Mouse (Mus musculus) left cerebral cortex, adult 9 months (tissue): ENCODE results near the gene Kctd13.

Source experiments
- DNase-seq, 2 experiments: peaks; one replicate each; pipeline ENCODE4 v3.0.0; 2022; ENCODE audit warnings: low spot score in 2 of 2

Gene Kctd13

DNA sequence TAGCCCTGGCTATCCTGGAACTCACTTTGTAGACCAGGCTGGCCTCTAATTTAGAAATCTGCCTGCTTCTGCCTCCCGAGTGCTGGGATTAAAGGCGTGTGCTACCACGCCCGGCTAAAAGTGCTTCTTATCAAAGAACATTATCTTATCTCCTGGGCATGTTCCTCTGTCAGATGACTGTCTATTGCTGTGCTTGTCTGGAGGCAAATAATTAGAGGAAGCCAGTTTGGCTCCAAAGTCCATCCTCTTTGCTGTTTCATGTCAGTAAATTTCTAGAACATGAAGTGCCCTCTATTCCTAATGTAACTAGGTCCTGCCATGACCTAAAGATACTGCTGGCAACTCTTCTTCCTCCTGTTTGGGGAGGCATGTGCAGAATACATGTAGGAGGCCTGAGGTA lies 53.4 kb downstream of the Kctd13 start:
- DNase-seq: no peak

- no peak for DNase-seq
Measured at GRCm38 (mm10) chr7:126983113-126983512, 54.4 kb downstream of the Kctd13 start.

DNA sequence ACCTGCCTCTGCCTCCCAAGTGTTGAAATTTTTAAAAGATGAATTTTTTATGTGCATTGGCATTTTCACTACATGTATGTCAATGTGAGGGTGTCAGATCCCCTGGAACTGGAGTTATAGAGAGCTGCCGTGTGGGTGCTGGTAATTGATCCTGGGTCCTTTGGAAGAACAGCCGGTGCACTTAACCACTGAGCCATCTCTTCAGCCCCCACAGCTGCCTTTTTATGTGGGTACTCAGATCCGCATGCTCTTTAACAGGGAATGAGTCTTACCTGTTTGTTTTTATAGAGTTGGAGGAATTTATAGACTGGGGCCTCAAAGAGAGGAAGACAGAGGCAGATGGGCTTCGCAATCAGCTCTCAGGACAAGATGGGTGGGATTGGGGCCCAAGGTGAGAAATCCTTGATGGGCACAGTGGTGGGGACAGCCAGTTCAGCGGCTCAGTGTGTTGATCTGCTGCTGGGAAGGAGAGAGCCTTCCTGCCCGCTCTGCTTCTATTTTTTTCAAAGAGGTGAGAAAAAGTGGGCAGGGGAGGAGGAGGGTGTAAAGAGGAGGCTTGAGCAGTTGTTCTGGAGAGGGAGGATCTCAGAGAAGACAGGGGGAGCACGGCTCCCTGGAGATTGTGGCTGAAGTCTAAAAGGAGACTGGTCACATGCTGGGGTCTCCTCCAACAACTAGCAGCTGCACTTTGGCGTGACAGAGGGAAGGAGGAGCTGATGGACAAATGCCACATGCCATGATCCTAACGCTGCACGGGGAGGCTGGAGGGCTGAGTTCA lies 56.2 kb downstream of the Kctd13 start:
- peak; percentile 55 to 58 for DNase-seq

DNA sequence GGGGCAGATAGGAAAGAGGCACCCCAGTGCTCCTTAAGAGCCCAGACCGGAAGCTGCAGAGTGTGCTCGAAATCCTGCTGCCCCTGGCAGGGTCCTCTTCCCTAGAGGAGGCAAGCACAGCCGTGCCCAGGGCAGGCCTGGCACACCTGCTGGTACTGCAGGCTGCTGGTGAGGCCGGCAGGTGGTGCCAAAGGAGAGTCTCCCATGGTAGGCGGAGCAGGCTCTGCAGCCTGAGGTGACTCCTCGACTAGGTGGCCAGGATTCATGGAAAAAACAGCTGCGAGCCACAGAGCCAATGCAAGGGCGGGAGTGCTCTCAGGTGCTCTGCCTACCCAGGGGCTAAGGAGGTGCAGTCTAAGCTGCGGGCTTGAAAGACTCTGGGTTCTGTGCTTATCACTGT lies 57.6 kb downstream of the Kctd13 start:
- DNase-seq: peak in 1 of 2 experiments; percentile 54

DNA sequence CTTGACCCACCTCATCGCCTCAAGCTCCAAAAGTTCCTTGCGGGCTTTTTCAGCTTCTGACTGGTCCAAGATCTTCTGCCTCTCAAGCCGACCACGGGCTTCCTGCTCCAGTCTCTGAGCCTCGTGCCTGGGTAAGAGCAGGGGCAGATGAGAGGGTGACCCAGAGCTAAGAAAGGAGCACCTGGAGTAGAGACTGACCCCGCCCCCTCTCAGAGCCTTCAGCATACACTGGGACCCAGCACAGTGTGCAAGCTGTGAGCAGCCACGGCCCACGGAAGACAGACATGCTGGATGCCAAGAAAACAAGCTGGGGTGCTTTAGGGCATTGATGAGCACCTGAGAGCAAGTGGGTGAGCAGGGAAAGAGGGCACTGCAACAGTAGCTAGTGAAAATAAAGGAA lies 60.1 kb downstream of the Kctd13 start:
- DNase-seq: no peak
